Mouse (Mus musculus) limb, embryonic 12.5 days (tissue): ENCODE results near the gene Ip6k2. TPM values are rescaled to one million over a fixed set of nuclear protein-coding genes. Genes with fewer than 3 reads are reported as not detected.

ENCODE experiments used
- ATAC-seq: fragments of 200-750 bp; cut with Nextera tagmentation; 2 replicates; pipeline ENCODE4 v1.8.0; 2017; ENCODE audit warnings: low read depth, moderate TSS enrichment; ENCODE audit not compliant: insufficient number of reproducible peaks, insufficient read depth, low FRiP score, low TSS enrichment
- H3K27ac ChIP-seq: fragments of 300-500 bp; sonication (generic); 2 replicates; pipeline ENCODE4 v1.5.1; 2016; ENCODE audit warnings: mild to moderate bottlenecking, moderate library complexity
- H3K27me3 ChIP-seq: fragments of 300-500 bp; sonication (generic); 2 replicates; pipeline ENCODE4 v1.6.1; 2016; ENCODE audit warnings: mild to moderate bottlenecking, moderate library complexity
- H3K36me3 ChIP-seq: fragments of 300-500 bp; sonication (generic); 2 replicates; pipeline ENCODE4 v1.6.1; 2016; ENCODE audit warnings: mild to moderate bottlenecking, moderate library complexity
- H3K4me1 ChIP-seq: fragments of 300-500 bp; sonication (generic); replicated peaks from 2 replicates; pipeline ENCODE4 v1.6.1; 2016
- H3K4me2 ChIP-seq: fragments of 300-500 bp; sonication (generic); 2 replicates; pipeline ENCODE4 v1.6.1; 2016; ENCODE audit warnings: mild to moderate bottlenecking, moderate library complexity
- H3K4me3 ChIP-seq: fragments of 300-500 bp; sonication (generic); replicated peaks from 2 replicates; pipeline ENCODE4 v1.5.1; 2016; ENCODE audit warnings: mild to moderate bottlenecking
- H3K9ac ChIP-seq: fragments of 300-500 bp; sonication (generic); replicated peaks from 2 replicates; pipeline ENCODE4 v1.6.1; 2016; ENCODE audit warnings: mild to moderate bottlenecking, moderate library complexity
- H3K9me3 ChIP-seq: fragments of 300-500 bp; sonication (generic); 2 replicates; pipeline ENCODE4 v1.6.1; 2016; ENCODE audit warnings: mild to moderate bottlenecking, moderate library complexity
- WGBS: fragments of 180-500 bp; shearing (Covaris S2); methylation state at CpG from one replicate; pipeline ENCODE4 v1.1.7; 2016; 5-methylcytosine and 5-hydroxymethylcytosine counted together
- polyA plus RNA-seq: library from polyadenylated mRNA; unstranded; fragments of >200 nt; fragmentation: Nextera tagmentation; extraction: Ambion mirVana; gene quantifications from 2 replicates; pipeline ENCODE4 v1.2.1, GENCODE M21; 2016

Gene Ip6k2
- polyA plus RNA-seq, 1 experiment from 2014 or later: 144 TPM

DNA sequence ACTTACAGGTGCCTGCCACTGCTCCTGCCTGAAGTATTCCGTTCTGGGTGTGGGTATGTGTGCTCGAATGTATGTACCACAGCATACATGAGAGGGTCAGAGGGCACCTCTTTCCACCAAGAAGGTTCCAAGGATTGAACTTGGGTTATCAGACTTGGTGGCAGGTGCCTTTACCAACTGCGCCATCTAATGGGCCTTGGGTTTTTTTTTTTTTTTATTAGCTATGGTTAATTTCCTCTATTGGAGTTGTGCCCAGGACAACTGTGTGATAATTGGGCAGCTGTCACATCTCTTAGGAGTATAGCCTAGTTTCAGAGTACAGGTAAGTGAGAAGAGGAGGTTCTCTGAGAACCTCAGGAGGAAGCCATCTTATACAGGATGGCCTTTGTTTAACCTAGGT, 16.0 kb downstream of the Ip6k2 start:
- H3K4me2 ChIP-seq: no peak overlapping the region
- no peak overlapping the region for H3K4me3 ChIP-seq
- WGBS: 89% methylated on average over 3 of the region's 3 CpGs
- ATAC-seq: no peak
- H3K9ac ChIP-seq: no peak overlapping the region
- peaks cover 12% of the 10 kb centered on the region for H3K4me1 ChIP-seq
- no peak overlapping the region for H3K27ac ChIP-seq
- H3K27me3 ChIP-seq: no peaks in the 10 kb centered on the region
- no peaks in the 10 kb centered on the region for H3K9me3 ChIP-seq
- H3K36me3 ChIP-seq: peaks cover 86% of the 10 kb centered on the region

- Histone ChIP-seq H3K36me3 (peaks cover 70% of the 10 kb centered on the region), H3K4me1 (peaks cover 11% of the 10 kb centered on the region), H3K27ac (no peak overlapping the region), H3K4me3 (no peak overlapping the region), H3K9me3 (no peaks in the 10 kb centered on the region), H3K27me3 (no peaks in the 10 kb centered on the region), H3K9ac (no peak overlapping the region), H3K4me2 (no peak overlapping the region)
- 89% methylated on average over 8 of the region's 8 CpGs for WGBS
- ATAC-seq: no peak
These were observed 22.2 kb downstream of the Ip6k2 start for GRCm38 (mm10) chr9:108805768-108806167.

DNA sequence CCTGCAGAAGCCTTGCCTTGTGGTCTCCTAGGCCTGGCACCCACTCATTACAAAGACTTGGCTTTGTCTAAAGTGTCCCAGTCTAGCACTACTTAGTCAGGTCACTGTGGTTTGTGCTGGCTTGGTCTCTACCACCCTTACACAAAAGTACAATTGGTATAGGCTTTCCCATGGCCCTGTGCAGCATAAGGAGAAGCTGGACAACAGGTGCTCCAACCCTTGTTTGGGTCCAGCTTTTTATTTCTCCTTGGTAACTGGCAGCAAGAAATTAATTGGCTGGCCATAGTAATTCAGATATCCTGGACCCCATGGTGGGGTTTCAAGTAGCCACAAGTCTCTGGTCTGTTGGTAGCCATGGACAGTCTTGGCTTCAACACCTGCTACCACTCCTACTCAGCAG, 22.8 kb downstream of the Ip6k2 start:
- Histone ChIP-seq H3K36me3 (peaks cover 70% of the 10 kb centered on the region), H3K9me3 (no peaks in the 10 kb centered on the region), H3K4me1 (peaks cover 11% of the 10 kb centered on the region), H3K27ac (no peak overlapping the region), H3K27me3 (no peaks in the 10 kb centered on the region), H3K4me2 (no peak overlapping the region), H3K9ac (no peak overlapping the region), H3K4me3 (no peak overlapping the region)
- no peak for ATAC-seq

- H3K27ac ChIP-seq: no peak overlapping the region
- no peaks in the 10 kb centered on the region for H3K9me3 ChIP-seq
- 100% methylated on average over 1 of the region's 1 CpGs for WGBS
- H3K4me1 ChIP-seq: peaks cover 11% of the 10 kb centered on the region
- H3K36me3 ChIP-seq: peaks cover 70% of the 10 kb centered on the region
- H3K4me2 ChIP-seq: no peak overlapping the region
- no peak overlapping the region for H3K4me3 ChIP-seq
- H3K9ac ChIP-seq: no peak overlapping the region
- H3K27me3 ChIP-seq: no peaks in the 10 kb centered on the region
- no peak for ATAC-seq
These were observed 23.2 kb downstream of the Ip6k2 start for GRCm38 (mm10) chr9:108806831-108807230.

DNA sequence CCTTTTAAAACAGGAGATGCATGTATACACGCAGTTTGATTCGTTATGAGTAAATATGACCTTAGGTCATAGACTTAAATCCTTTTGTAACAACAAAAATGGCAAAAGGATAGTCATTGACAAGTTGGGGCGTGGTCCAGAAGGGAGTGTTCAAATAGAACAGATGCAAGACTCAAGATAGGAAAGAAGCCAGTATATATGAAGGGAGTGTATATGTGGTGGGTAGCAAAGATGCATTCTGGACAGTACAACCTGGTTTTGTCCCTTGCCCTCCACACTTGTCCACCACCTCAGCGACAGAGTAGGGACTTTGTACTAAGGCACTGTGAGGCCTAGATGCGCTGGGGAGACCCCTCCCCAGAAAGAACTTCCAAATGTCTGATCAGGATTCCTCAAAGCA, 24.1 kb downstream of the Ip6k2 start:
- H3K4me3 ChIP-seq: peak overlapping the region; percentile 80; the same call in 1 of the 2 replicates
- H3K4me1 ChIP-seq: peaks cover 11% of the 10 kb centered on the region
- WGBS: 79% methylated on average over 5 of the region's 5 CpGs
- peaks cover 70% of the 10 kb centered on the region for H3K36me3 ChIP-seq
- no peak overlapping the region for H3K9ac ChIP-seq
- H3K27me3 ChIP-seq: no peaks in the 10 kb centered on the region
- H3K4me2 ChIP-seq: peak overlapping the region; percentile 87; the same call in 1 of the 2 replicates
- H3K9me3 ChIP-seq: no peaks in the 10 kb centered on the region
- no peak overlapping the region; the same call in 1 of the 2 replicates for H3K27ac ChIP-seq
- ATAC-seq: 0 out of 2 replicates have a peak, but pooled peaks have one; percentile 6

DNA sequence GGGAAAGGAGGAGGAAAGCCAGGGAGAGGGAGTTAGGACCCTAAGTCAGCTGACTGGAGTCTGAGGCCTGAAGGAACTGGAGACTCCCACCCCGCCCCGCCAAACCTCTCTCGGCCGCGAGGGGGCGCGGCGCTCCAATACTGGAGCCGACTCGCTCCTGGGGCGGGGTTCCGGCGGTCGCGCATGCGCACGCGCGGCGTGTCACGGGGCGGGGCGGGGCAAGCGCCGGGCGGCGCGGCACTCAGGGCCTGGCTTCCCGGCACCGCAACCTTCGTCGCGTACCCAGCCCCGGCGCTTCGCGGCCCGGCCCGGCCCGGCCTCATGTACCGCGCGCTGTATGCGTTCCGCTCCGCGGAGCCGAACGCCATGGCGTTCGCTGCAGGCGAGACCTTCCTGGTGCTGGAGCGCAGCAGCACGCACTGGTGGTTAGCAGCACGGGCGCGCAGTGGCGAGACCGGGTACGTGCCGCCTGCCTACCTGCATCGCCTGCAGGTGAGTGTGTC, 24.6 kb downstream of the Ip6k2 start, which contains the start of gene Nckipsd:
Nckipsd (plus strand) TSS at position 206 of the 503 bp plus-strand sequence.
- H3K27me3 ChIP-seq: no peaks in the 10 kb centered on the region
- peak; percentile 70 for ATAC-seq
- peak within 1 kb of the TSS; percentile 84 for H3K9ac ChIP-seq
- no peak within 1 kb of the TSS; the same call in 1 of the 2 replicates for H3K27ac ChIP-seq
- H3K4me1 ChIP-seq: peaks cover 11% of the 10 kb centered on the region
- peak within 1 kb of the TSS; percentile 87 for H3K4me2 ChIP-seq
- 1% methylated on average over 62 of the region's 62 CpGs for WGBS
- peak within 1 kb of the TSS; percentile 80 for H3K4me3 ChIP-seq
- peaks cover 69% of the 10 kb centered on the region for H3K36me3 ChIP-seq
- H3K9me3 ChIP-seq: no peaks in the 10 kb centered on the region

DNA sequence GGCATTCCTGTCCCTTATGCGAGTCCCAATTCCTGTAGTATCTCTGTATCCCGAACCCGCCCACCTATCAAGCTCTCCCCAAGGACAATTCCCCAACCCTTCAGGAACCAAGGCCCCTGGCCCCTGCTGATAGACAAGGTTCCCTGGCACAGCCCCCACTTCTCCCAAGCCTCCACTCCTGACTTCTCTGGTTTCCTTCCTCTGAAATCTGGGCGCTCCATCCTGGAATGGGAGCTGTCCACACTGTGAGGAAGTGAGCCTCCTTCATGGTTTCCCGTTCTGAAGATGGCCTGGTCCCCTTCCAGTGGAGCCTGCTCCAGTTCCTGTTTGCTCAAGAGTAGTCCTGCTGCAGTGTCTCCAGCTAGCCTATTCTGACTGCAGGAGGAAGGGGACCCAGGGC, 25.6 kb downstream of the Ip6k2 start:
- WGBS: 70% methylated on average over 5 of the region's 5 CpGs
- H3K36me3 ChIP-seq: peaks cover 68% of the 10 kb centered on the region
- peak overlapping the region; percentile 80 for H3K4me3 ChIP-seq
- peak overlapping the region; percentile 84 for H3K9ac ChIP-seq
- peak overlapping the region; percentile 87 for H3K4me2 ChIP-seq
- H3K4me1 ChIP-seq: peaks cover 11% of the 10 kb centered on the region
- H3K9me3 ChIP-seq: no peaks in the 10 kb centered on the region
- no peak for ATAC-seq
- H3K27ac ChIP-seq: no peak overlapping the region
- H3K27me3 ChIP-seq: no peaks in the 10 kb centered on the region

GRCm38 (mm10) chr9:108809723-108810122, 26.1 kb downstream of the Ip6k2 start:
- Histone ChIP-seq H3K4me3 (no peak overlapping the region), H3K4me2 (0 out of 2 replicates have a peak overlapping the region, but pooled peaks have one; percentile 87), H3K4me1 (peaks cover 11% of the 10 kb centered on the region), H3K27me3 (no peaks in the 10 kb centered on the region), H3K9me3 (no peaks in the 10 kb centered on the region), H3K9ac (0 out of 2 replicates have a peak overlapping the region, but pooled peaks have one; percentile 8), H3K27ac (no peak overlapping the region), H3K36me3 (peaks cover 68% of the 10 kb centered on the region)
- no peak for ATAC-seq
- 84% methylated on average over 6 of the region's 6 CpGs for WGBS

- WGBS: 87% methylated on average over 5 of the region's 5 CpGs
- no peak overlapping the region for H3K27ac ChIP-seq
- no peak overlapping the region for H3K9ac ChIP-seq
- no peaks in the 10 kb centered on the region for H3K27me3 ChIP-seq
- H3K4me2 ChIP-seq: no peak overlapping the region
- H3K4me3 ChIP-seq: no peak overlapping the region
- H3K9me3 ChIP-seq: no peaks in the 10 kb centered on the region
- H3K4me1 ChIP-seq: peaks cover 11% of the 10 kb centered on the region
- peaks cover 68% of the 10 kb centered on the region for H3K36me3 ChIP-seq
- no peak for ATAC-seq
These were observed 26.9 kb downstream of the Ip6k2 start for GRCm38 (mm10) chr9:108810516-108810915.

DNA sequence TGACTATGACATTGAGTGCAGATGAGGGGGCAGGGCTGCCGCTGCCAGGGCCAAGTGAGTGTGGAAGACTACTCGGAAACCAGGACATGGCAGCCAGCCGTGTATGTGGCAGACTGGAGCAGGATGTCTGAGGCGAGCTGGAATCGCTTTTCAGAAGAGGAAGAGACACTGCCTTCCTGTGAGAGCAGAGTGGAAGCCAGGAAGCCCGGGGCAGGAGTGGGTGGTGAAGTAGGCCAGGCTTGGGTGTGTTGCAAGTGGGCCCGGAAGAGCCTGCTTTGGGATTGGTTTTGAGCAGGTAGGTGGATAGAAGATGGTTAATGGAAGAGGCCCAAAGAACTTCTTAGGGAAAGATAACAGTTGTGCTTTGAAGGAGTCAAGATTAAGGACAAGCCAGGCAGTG, 32.0 kb downstream of the Ip6k2 start:
- Histone ChIP-seq H3K9me3 (no peaks in the 10 kb centered on the region), H3K27me3 (no peaks in the 10 kb centered on the region), H3K27ac (no peak overlapping the region), H3K4me2 (no peak overlapping the region), H3K9ac (no peak overlapping the region), H3K4me1 (no peaks in the 10 kb centered on the region), H3K4me3 (no peak overlapping the region), H3K36me3 (peaks cover 73% of the 10 kb centered on the region)
- no peak for ATAC-seq
- WGBS: 88% methylated on average over 7 of the region's 7 CpGs

GRCm38 (mm10) chr9:108819495-108819894, 35.9 kb downstream of the Ip6k2 start:
- no peak for ATAC-seq
- Histone ChIP-seq H3K4me1 (no peaks in the 10 kb centered on the region), H3K4me3 (no peak overlapping the region), H3K36me3 (peaks cover 36% of the 10 kb centered on the region), H3K9ac (no peak overlapping the region), H3K27ac (no peak overlapping the region), H3K27me3 (peaks cover 28% of the 10 kb centered on the region), H3K9me3 (no peaks in the 10 kb centered on the region), H3K4me2 (no peak overlapping the region)
- WGBS: 74% methylated on average over 3 of the region's 3 CpGs

- Histone ChIP-seq H3K27me3 (peaks cover 33% of the 10 kb centered on the region), H3K4me3 (no peak overlapping the region), H3K27ac (no peak overlapping the region), H3K4me2 (no peak overlapping the region), H3K9me3 (no peaks in the 10 kb centered on the region), H3K4me1 (no peaks in the 10 kb centered on the region), H3K9ac (no peak overlapping the region), H3K36me3 (peaks cover 31% of the 10 kb centered on the region)
- ATAC-seq: no peak
- WGBS: 59% methylated on average over 5 of the region's 5 CpGs
These were observed 36.5 kb downstream of the Ip6k2 start for GRCm38 (mm10) chr9:108820077-108820476.
